Mouse (Mus musculus) fibroblast of lung, adult 2 months (primary cell): ENCODE data around the gene Cpn1.

Experiments used
- DNase-seq: peaks from one replicate; pipeline ENCODE4 v3.0.0-alpha.2; 2011; ENCODE audit warnings: low read depth

Cpn1 gene

DNA sequence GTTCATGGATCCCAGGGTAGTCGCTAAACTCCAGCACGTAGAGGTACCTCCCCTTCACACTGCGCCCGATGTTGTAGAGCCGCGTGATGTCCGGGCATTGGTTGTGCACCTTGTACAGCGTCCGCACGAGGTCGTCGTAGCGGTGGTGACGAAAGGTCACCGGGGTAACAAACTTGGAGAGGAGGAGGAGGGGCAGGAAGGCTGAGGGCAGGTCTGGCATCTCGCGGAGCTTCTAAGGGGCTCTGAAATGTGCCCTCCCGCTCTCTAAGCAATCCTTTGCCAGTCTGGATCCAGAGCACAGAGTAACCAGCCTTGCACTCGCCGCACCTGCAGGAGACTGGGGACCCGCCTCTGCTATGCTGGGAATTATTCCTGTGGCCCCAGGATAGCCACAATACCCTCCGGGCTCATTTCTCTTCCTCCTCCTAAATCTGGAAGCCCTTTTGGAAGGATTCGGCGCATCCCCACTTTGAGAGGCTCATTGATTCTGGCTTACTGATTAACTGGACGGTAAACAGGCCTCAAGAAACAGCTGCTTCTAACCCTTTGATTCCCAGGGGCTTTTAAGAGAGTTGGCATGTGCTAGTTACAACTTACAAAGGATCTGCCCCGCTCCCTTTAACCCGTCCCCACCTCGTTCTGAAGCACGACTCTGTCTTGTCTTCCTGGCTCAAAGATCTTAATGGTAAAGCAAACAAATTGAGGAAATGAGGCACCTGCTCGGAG, at the start of gene Cpn1:
Gene Cpn1 (minus strand): TSS at position 488 of the 726 bp plus-strand sequence.
- no peak for DNase-seq

DNA sequence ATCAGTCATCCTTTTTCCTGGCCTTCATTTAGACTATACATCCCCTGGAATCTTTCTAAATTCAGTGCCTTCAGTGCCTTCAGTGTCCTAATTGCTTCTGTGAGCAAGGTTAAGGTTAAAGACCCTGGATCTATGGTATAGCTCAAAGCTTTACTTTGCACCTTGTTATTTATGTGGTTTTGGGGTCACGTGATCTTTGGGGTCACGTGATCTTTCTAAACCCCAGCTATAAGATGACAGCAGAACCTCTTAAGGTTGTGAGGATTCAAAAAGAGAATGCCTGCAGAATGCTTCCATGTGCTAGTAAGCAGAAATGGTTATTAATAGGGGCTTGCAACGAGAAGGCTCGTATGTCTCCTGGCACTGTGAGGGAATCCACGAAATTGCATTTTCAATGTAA, 47.0 kb upstream of the Cpn1 start:
- no peak for DNase-seq

DNA sequence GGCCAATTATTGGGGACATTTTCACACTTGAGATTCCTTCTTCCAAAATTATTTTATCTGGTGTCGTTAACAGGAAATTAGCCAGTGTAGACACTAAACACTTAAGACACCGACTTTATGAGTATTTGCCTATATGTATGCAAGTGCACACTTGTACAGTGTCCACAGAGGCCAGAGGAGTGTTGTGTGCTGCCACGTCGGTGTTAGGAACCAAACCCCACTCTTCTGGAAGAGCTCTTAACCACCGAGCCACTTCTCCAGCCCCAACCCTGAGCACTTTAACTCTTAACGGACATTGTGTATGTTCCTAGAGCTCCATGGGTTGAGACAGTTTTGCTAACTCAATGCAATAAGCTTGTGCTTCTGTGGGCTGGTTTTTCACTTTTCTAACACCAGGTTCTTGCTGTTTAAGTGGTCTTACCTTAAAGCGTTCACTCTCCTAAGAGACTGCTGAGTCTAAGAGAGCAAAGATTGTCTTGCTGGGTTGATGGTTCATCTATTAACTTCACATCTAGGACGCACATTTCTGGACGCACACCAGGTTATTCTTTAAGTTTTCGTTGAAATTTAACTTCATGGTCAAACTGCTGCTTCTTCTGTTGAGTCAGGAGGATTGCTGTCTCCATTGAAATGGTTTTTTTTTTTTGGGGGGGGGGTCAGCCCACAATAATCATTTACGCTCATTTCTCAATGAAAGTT, 45.8 kb upstream of the Cpn1 start:
- DNase-seq, result no peak

DNA sequence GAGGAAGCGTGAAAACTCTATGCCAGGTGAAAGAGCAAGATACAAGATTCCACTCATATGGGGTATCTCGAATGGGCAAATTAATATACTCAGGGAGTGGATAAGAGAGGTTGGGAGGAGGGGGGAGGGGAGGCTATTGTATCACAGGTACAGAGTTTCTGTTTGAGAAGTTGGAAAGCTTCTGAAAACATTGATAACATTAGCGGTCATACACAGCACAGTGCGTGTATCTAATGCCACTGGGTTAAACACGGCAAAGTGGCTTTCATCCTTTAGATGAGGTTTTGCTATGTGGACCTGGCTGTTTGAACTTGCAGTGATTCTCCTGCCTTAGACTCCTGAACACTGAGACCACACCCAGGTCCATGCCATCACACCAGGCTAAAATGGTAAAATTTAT, 43.7 kb upstream of the Cpn1 start:
- DNase-seq, result no peak

DNA sequence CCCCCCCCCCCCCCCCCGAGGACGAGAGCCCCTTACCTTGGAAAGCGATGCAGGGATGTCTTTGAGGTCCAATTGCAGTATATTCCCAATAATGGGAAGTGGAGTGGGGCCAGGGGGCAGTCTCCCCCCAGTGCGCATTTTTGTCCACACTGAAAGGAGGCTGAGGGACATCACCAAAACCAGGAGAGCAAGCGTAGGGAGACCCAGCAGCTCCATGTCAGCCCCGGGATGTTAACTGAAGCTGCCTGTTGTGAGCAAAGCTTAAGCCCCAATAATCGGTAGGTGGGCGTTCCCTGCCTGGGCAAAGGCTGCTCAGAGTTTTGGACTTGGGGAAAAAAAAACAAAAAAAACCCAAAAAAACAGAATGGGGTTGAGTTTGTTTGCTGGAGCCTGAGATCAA, 42.6 kb upstream of the Cpn1 start, which contains the start of gene Cyp2c23:
Gene Cyp2c23 (minus strand): TSS at position 237 of the 400 bp plus-strand sequence.
- no peak for DNase-seq

DNA sequence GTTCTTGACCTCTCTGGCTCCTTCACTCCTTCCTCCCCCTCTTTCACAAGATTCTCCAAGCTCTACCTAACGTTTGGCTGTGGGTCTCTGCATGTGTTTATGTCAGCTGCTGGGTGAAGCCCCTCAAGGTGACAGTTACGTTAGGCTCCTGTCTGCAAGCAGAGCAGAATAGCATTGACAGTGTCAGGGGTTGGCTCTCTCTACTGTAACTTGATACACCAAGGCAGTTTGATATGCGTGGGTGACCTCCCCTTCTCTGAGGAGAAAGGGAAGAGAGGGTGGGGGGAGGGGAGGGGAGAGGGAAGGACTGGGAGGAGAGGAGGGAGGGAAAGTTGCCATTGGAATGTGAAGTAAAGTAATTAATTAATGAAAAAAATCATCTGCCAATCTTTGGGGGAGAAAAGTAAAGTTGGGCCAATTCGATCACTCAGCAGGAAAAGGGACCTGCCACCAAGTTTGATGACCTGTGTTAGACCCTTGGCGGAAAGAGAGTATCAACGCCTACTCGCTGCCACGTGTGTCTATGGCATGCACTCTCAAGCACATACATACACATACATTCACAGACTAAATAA, 40.7 kb upstream of the Cpn1 start:
- DNase-seq, result no peak

DNA sequence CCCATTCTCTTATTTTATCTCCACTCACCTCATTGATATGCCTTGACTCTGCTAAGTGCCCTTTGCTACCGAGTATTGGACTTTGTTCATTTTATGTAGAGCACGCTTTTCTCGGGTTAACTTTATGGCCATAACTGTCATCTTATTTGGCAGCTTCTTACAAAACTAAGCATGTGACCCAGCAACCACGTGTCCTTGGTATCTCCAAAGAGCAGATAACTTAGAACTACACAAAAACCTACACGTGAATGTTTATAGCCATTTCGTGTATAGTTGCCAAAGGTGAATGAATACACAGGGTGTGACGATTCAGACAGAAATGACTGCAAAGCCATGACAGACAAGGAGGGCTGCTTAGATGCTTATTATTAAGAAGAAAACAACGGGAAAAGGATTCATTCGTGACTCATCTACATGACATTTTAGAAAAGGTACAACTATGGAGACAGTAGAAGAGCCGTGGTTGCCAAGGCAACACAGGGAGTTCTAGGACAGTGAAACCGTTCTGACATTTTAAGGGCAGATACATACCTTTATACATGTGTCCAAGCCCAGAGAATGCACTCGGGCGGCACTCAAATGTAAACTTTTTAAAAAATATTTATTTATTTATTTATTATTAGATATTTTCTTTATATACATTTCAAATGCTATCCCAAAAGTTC, 38.7 kb upstream of the Cpn1 start:
- DNase-seq, result no peak

DNA sequence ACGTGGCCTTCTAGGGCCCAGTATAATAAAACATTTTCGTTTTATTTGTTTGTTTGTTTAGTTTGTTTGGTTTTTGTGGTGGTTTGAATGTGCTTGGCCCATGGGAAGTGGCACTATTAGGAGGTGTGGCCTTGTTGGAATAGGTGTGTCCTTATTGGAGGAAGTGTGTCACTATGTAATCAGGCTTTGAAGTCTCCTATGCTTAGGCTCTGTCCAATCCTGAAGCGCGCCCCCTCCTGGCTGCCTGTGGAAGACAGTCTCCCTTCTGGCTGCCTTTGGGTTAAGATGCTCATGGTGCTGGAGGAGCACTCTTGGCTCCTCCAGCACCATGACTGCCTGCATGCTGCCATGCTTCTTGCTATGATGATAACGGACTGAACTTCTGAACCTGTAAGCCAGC, 36.7 kb upstream of the Cpn1 start:
- DNase-seq, result no peak

DNA sequence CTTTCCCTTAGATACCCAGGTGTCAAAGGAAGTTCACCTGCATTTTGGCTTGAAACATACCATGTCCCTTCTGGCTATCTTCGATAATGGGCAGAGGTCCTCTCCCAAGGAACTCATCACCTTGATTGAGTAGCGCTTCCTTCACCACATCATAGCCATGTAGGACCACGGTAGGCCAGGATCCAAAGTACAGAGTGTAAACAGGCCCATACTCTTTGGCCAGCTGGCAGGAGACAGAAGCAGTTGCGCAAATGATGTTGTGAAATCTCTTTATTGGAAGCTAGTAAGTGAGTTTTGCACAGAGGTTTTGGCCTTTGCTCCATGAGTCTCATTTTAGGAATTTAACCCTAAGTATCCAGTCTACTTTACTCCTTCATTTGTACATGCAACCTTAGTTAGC, 35.1 kb upstream of the Cpn1 start:
- peak; percentile 80 for DNase-seq

DNA sequence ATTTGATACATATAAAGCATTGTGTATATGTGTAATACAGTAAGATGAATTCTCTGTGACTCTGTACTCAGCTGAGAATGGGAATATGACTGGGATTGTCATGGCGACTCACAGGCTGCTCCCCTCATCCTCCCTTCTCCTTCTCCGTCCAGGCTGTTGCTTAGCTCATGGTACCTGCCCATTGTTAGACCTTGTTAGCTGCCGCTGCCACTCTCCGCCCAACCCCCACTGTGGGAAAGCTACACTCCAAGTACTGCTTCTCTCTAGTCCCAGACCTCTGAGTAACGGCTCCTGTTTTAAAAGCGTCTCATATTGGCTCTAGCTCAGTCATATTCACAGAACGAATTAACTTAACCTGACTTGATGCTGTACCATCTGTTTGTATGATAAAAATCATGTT, 33.4 kb upstream of the Cpn1 start:
- no peak for DNase-seq

DNA sequence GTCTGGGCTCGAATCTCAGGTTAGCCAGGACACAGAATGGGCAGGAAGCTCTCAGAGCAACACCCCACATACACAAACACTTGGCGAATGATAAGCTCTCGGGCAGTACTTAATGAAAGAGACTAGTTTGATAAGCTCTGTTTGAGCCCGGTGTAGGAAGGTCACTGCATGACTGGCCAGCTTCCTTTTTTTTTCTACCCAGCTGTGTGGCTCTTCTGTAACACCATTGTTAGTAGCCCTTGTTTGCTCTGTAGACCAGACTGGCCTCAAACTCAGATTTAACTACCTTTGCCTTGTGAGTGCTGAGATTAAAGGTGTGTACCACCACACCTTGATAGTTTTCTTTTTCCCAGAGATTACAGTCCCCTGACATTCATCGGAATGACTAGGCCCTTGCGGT, 27.5 kb upstream of the Cpn1 start:
- DNase-seq, result no peak

DNA sequence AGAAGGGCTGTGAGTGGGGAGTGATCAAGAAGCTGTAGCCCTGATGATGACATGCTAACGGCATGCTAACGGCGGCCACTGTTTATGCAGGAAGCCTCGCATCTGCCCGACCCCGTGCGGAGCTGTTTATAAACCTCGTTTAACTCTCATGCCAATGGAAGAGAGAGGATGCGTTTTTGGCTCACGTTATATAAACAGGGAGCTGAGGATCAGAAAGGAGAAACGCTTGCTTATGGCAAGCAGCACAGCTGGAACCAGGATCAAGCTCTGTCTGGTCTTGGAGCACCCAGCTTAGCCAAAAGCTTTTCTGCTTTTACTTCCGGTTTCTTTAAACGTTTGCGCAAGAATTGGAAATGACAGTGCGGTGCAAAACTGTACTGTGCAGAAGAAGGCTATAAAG, 22.4 kb upstream of the Cpn1 start:
- no peak for DNase-seq

DNA sequence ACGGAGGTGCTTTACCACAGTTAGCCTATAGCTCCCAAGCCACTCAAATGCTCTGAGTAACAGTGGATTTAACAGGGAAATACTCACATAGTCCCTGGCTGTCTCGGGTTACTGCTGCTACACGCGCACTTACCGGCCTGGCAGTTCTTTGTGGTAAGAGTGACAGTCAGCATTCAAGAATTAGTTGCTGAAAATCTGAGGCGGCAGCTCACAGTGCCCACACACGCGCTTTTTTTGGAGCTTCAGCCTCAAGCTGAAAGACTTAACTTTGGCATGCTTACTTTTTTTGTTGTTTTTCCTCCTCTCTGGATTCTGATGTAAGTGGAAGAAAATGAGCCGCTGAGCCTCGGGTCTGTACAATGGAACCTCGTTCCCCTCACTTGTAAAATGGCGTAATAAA, 20.8 kb upstream of the Cpn1 start:
- no peak for DNase-seq

DNA sequence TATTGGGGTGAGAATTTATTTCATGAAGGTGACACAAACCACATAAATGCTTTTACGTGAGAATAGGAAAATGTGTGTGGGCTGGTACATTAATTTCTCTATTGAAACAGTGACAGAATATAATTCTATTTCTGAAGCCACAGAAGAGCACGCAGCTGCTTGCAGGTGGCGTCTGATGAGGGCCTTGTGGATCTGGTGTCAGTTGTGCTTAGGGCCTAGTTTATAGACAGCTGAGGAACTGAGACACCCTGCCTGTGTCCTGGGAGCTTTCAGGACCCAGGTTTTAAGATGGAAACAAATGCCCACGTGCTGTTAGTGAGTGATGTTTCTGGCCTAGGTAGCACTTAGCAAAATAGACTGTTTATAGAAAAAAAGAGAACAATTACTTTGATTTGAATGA, 18.7 kb upstream of the Cpn1 start:
- no peak for DNase-seq

DNA sequence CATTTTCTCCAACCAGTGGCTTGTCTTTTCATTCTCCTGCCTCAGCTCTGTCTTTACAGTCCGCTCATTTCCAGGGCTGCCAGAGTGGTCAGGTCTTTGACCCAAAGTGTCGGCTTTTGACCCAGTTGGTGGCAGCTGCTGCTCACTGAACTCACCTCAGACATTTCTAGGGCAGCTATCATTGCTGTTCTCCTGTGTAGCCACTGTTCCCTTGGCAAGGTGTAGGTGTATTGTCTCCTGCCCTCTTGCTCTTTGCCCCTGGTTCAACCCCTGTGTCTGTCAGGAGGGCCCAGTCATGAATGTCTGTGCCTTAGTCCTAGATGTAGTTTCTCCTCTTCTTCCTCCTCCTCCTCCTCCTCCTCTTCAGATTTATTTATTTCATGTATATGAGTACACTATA, 17.9 kb upstream of the Cpn1 start:
- DNase-seq, result no peak

DNA sequence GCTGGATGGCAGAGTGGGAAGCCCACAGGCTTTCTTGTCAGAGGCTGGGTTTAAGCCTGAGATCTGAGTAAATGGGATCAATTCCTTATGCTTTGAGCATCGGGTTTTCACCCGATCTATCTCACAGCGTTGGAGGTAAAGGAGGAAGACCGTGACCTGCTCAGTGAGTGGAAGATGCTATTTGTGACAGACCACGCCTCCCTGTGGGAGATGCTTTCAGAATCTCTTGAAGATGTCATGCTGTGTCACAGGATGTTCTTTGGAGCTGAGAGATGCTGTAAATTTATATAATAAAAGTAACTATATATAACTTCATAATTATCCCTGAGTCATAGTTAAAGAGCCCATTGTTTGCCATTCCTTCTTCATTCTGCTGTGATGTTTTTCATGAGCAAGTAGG, 14.4 kb upstream of the Cpn1 start:
- no peak for DNase-seq

DNA sequence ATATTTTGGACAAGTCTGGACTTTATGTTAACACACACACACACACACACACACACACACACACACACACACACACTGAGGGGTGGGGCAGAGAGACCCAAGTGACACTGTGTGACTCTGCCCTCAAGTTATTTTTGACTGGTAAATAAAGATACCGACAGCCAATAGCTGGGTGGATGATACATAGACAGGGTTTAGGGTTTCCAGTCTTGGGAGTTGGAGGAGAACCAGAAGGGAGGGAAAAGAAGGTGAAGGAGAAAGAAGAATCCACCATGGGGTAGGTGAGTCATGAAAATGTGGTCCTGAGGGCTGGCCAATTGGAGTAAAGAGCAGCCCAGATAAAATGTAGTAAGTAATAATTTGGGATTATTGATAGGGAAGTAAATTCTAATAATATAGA, 13.7 kb upstream of the Cpn1 start:
- no peak for DNase-seq

DNA sequence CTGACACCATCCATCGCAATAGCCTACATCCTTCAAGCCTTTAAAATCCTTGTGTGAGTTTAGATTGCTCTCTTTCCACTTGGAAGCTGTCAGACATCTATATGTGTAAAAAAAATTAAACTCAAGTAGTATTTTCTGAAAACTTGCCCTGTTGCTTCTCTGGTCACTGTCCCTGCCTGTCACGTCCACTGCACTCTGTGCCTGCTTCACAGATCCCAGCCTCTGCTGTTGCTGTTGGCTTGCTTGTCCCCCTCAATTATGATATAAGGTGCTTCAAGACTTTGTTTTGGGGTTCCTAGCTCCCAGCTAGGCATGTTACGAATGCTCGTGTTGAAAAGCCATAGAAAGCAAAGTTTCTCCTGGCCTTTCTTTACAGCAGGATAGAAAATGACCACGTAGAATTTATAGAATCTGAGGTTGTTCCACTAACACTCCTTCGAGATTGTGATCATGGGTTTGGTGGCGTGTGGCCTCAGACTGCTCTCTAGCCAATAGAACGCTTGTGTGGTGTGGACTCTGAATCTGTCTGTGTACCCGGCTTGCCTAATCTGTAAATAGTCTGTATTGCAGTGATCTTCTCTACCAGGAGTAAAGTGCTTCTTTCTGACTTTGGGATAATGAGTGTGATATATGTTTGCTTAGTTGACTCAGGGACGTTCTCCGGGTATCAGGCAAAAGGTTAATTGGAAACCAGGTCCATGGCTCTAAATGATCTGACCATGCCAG, 12.6 kb upstream of the Cpn1 start:
- DNase-seq, result no peak

DNA sequence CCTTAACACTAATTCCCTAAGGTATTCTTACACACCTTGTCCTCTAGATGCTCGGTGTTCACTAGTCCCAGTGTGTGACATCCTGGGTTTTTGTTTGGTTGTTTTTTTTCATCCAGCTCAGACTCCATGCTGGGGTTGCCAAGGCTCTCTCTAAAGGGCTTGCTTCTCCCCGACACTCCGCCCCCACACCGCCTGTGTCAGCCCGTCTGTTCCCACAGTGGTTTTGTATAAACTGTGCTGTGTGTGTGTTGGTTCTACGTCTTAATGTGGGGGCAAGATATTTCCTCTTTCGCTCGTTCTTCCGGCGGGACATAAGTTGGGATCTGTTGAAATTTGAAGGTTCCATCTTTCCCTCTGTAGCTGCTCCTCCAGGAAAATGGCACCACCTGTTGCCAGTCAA, 11.7 kb upstream of the Cpn1 start:
- no peak for DNase-seq

DNA sequence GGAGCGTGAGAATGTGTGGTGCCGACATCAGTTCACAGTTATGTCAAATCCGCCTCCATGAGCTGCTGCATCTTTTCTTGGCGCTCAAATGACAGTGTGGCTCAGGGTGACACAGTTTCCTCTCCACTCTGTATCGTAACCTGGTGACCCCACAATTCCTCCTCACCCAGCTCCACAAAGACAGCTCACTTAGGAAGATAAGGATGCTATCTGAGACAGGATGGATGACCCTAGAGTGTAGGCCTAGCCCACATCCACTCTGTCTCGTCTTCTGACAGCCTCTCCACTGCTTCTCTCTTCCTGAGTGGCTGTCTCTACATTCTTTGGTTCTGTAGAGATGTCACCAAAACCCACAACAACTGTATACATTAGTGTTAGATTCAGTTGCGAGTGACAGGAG, 9.1 kb upstream of the Cpn1 start:
- no peak for DNase-seq

DNA sequence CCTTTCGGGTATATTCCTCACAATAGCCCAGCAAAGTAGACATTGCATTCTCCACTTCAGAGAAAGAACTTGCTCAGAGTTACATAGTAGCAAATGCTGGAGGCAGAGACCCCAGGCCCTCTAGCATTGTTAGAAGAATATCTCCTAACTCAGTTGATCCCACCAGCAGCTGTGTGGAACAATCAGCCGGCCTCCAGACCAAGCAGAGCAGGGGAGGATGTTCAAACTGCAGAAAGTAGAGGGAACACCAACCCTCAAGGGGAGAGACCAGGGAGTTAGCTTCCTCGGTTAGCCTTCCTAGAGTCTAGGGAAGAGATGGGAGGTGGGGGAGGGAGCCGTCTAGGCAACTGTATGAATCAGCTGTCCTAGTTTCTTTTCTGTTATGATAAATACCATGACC, 6.1 kb upstream of the Cpn1 start:
- no peak for DNase-seq

DNA sequence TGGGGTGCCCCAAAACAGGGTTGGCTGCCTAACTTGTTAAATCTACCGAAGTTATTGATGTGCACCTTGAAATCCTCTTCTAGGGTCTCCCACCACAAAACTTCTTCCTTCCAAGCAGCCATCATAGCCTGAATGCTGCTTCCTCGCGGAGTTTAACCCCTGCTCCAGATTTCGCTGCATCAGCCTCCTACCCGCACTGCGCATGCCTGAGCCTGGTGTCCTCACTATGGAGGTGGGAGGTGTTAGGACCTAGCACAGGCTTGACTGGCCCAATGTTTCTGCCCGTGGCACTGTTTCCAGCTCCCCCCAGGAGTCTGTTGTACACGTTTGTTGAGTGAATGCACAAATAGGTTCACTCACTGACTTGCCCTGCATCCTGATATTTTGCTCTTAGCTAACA, 4.0 kb upstream of the Cpn1 start:
- no peak for DNase-seq
